In the genomic region with DNA sequence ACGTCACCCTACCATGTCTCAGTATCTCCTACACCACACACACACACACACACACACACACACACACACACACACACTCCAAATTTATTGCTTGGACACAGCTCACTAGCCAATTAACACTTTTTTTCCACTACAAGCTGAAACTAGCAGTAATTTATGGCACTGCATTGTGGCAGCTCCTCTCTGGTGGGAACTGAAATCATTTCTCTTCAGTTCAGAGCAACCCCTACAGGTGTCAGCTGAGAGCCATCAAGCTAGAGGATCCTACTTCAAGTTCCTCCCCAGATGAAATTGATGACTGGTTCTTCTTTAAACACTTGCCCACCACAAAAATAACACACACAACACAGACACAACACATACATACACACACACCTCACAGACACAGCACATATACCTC, we compare ENCODE assay signal across 13 mouse cellular contexts. TPM values are rescaled to one million over a fixed set of nuclear protein-coding genes. Genes with fewer than 3 reads are reported as not detected.
DNase-seq lines count a peak whose midpoint lies in the region; ATAC-seq and TF ChIP-seq lines count a peak whose summit lies in the region.
"Had no signal": no experiment of that assay in that cellular context is flagged by ENCODE, and none has a peak within 500 bp of the region (broad histone marks: within the 10 kb centered on the region; RNA-seq: fewer than 3 reads in every experiment).

No protein-coding gene starts in this region.

- H3K9ac ChIP-seq in midbrain, embryonic 12.5 days (replicated peaks), result no peak overlapping the region
- no peak overlapping the region for H3K9ac ChIP-seq in forebrain, embryonic 15.5 days (replicated peaks)
- peak overlapping the region; percentile 56 for H3K9ac ChIP-seq in midbrain, postnatal 0 days (replicated peaks; ENCODE audit: low read length, poor library complexity, severe bottlenecking)
- no peak overlapping the region for H3K9ac ChIP-seq in kidney, embryonic 15.5 days
- H3K9ac ChIP-seq: liver, embryonic 14.5 days had no signal

- H3K9me3 ChIP-seq in midbrain, embryonic 12.5 days, result peaks cover 16% of the 10 kb centered on the region
- peaks cover 17% of the 10 kb centered on the region for H3K9me3 ChIP-seq in midbrain, embryonic 10.5 days (replicated peaks)
- peaks cover 9% of the 10 kb centered on the region; the same call in 1 of the 2 replicates for H3K9me3 ChIP-seq in forebrain, embryonic 15.5 days
- 0 out of 2 replicates have a peak, but pooled peaks cover 5% of the 10 kb centered on the region for H3K9me3 ChIP-seq in midbrain, postnatal 0 days (ENCODE audit: low read length)
- H3K9me3 ChIP-seq in kidney, embryonic 15.5 days (replicated peaks), result peaks cover 8% of the 10 kb centered on the region

- peak; percentile 76 for TF ChIP-seq CTCF in midbrain, postnatal 0 days (IDR thresholded peaks at IDR 0.05)

- peak overlapping the region; percentile 41 for H3K4me2 ChIP-seq in midbrain, embryonic 12.5 days (replicated peaks)
- peak overlapping the region; percentile 41 for H3K4me2 ChIP-seq in forebrain, embryonic 15.5 days (replicated peaks)
- peak overlapping the region; percentile 57 for H3K4me2 ChIP-seq in midbrain, postnatal 0 days (ENCODE audit: low read depth, low read length, poor library complexity, severe bottlenecking)
- H3K4me2 ChIP-seq in kidney, embryonic 15.5 days, result no peak overlapping the region

- H3K27ac ChIP-seq in midbrain, embryonic 12.5 days (replicated peaks), result no peak overlapping the region
- H3K27ac ChIP-seq in midbrain, embryonic 10.5 days (replicated peaks), result no peak overlapping the region
- no peak overlapping the region for H3K27ac ChIP-seq in forebrain, embryonic 15.5 days (replicated peaks)
- H3K27ac ChIP-seq in midbrain, postnatal 0 days (ENCODE audit: low read depth, low read length), result peak overlapping the region; percentile 67
- no peak overlapping the region for H3K27ac ChIP-seq in kidney, embryonic 15.5 days
- H3K27ac ChIP-seq: kidney, postnatal 0 days; liver, embryonic 14.5 days had no signal

- H3K4me1 ChIP-seq in midbrain, embryonic 12.5 days, result peaks cover 7% of the 10 kb centered on the region; the same call in 1 of the 2 replicates
- H3K4me1 ChIP-seq in midbrain, embryonic 10.5 days, result peaks cover 14% of the 10 kb centered on the region
- peaks cover 5% of the 10 kb centered on the region; the same call in 1 of the 2 replicates for H3K4me1 ChIP-seq in forebrain, embryonic 15.5 days
- peaks cover 4% of the 10 kb centered on the region; the same call in 1 of the 2 replicates for H3K4me1 ChIP-seq in midbrain, postnatal 0 days (ENCODE audit: insufficient read depth, low read length)
- 0 out of 2 replicates have a peak, but pooled peaks cover 3% of the 10 kb centered on the region for H3K4me1 ChIP-seq in kidney, embryonic 15.5 days

- H3K27me3 ChIP-seq in midbrain, embryonic 12.5 days, result 0 out of 2 replicates have a peak, but pooled peaks cover 6% of the 10 kb centered on the region
- H3K27me3 ChIP-seq in midbrain, embryonic 10.5 days (ENCODE audit: low read depth, poor library complexity, severe bottlenecking), result 0 out of 2 replicates have a peak, but pooled peaks cover 4% of the 10 kb centered on the region
- H3K27me3 ChIP-seq in forebrain, embryonic 15.5 days, result no peaks in the 10 kb centered on the region
- no peaks in the 10 kb centered on the region for H3K27me3 ChIP-seq in midbrain, postnatal 0 days (ENCODE audit: insufficient read depth, low read length)
- no peaks in the 10 kb centered on the region for H3K27me3 ChIP-seq in kidney, embryonic 15.5 days

- peak overlapping the region; percentile 25 for H3K4me3 ChIP-seq in midbrain, embryonic 12.5 days
- H3K4me3 ChIP-seq in midbrain, embryonic 10.5 days, result no peak overlapping the region
- peak overlapping the region; percentile 28 for H3K4me3 ChIP-seq in forebrain, embryonic 15.5 days
- H3K4me3 ChIP-seq in midbrain, postnatal 0 days (ENCODE audit: low read depth, low read length), result peak overlapping the region; percentile 62
- H3K4me3 ChIP-seq in kidney, embryonic 15.5 days (replicated peaks), result no peak overlapping the region

- ATAC-seq in cerebellum, adult (ENCODE audit: insufficient number of reproducible peaks, low FRiP score, low TSS enrichment), result no peak
- ATAC-seq in midbrain, embryonic 12.5 days (ENCODE audit: low FRiP score, low read depth), result no peak
- ATAC-seq in forebrain, embryonic 15.5 days (replicated peaks), result no peak
- ATAC-seq in midbrain, postnatal 0 days (ENCODE audit: low FRiP score), result peak; percentile 42; the same call in 1 of the 2 replicates
- no peak for ATAC-seq in CD4-positive, CD25-positive, alpha-beta regulatory T cell, adult 4 months
- ATAC-seq in kidney, embryonic 15.5 days (replicated peaks; ENCODE audit: low FRiP score), result no peak

- H3K36me3 ChIP-seq in midbrain, embryonic 12.5 days, result peaks cover 18% of the 10 kb centered on the region
- peaks cover 16% of the 10 kb centered on the region for H3K36me3 ChIP-seq in midbrain, embryonic 10.5 days
- H3K36me3 ChIP-seq in forebrain, embryonic 15.5 days, result peaks cover 19% of the 10 kb centered on the region
- peaks cover 15% of the 10 kb centered on the region for H3K36me3 ChIP-seq in midbrain, postnatal 0 days (ENCODE audit: insufficient read depth, low read length)
- H3K36me3 ChIP-seq in kidney, embryonic 15.5 days, result no peaks in the 10 kb centered on the region
- H3K36me3 ChIP-seq: G1E had no signal

- DNase-seq in cerebellum, adult 11-12 months, result peak; percentile 35
- no peak for DNase-seq in midbrain, embryonic 10.5 days (ENCODE audit: low spot score)
- DNase-seq in midbrain, postnatal 0 days (ENCODE audit: low spot score), result peak; percentile 77
- DNase-seq: heart, adult 18-20 months; thymus, postnatal 25 days had no signal

- WGBS in midbrain, embryonic 12.5 days, result 83% methylated on average over 1 of the region's 1 CpGs
- WGBS in midbrain, embryonic 10.5 days, result 82% methylated on average over 1 of the region's 1 CpGs
- WGBS in forebrain, embryonic 15.5 days, result 54% methylated on average over 1 of the region's 1 CpGs
- 41% methylated on average over 1 of the region's 1 CpGs for WGBS in midbrain, postnatal 0 days
- WGBS in kidney, embryonic 15.5 days, result 50% methylated on average over 1 of the region's 1 CpGs

RNA-seq across cellular contexts. Expression of gene Nrxn1, which starts 2.2 kb away (rescaled TPM):
- 40.7 and 48.4 TPM in 2 replicates for polyA plus RNA-seq in midbrain, embryonic 12.5 days (2016; fragmentation: Nextera tagmentation; extraction: Ambion mirVana)
- 4.2 and 8.3 TPM in 2 replicates for polyA plus RNA-seq in midbrain, embryonic 10.5 days (2016; fragmentation: Nextera tagmentation; extraction: Ambion mirVana)
- 158 and 161 TPM in 2 replicates for polyA plus RNA-seq in forebrain, embryonic 15.5 days (2015; fragmentation: Nextera tagmentation; extraction: Ambion mirVana)
- total RNA-seq in midbrain, postnatal 0 days (2014; rRNA removed), result 472 and 498 TPM in 2 replicates
- 209 and 240 TPM in 2 replicates for polyA plus RNA-seq in midbrain, postnatal 0 days (2015; fragmentation: Nextera tagmentation; extraction: Ambion mirVana)
- under 1 TPM in 1 of 2 experiments, not detected in 1; 0.34 TPM for polyA plus RNA-seq in CD4-positive, CD25-positive, alpha-beta regulatory T cell, adult 4 months (2017; shearing (Covaris generic))
- 4.1 and 5.4 TPM in 2 replicates for polyA plus RNA-seq in kidney, embryonic 15.5 days (2015; fragmentation: Nextera tagmentation; extraction: Ambion mirVana)
- polyA plus RNA-seq: G1E had no signal

Comparison
In these comparisons a context has a peak if more than half of its experiments do, and no peak if none do; other contexts are left out.
1. H3K4me3 ChIP-seq: peak in midbrain, embryonic 12.5 days (single experiment), forebrain, embryonic 15.5 days (single experiment) and midbrain, postnatal 0 days (single experiment); none in midbrain, embryonic 10.5 days (single experiment) and kidney, embryonic 15.5 days (single experiment).